Mouse (Mus musculus) gastrocnemius, postnatal 4 days (tissue): ENCODE measurements at regions not wholly inside any gene's neighbourhood (a gene's known extent, or its start where the extent isn't known, plus 50 kb on each side); places are given as distances from the start of the nearest gene placed in this dataset.

Experiments
- DNase-seq, 2 experiments: peaks; one replicate each; pipeline ENCODE4 v3.0.0; 2021 to 2022; ENCODE audit warnings: low spot score in 2 of 2, mixed read lengths in 2 of 2

GRCm38 (mm10) chr1:90343492-90343891 is 139.7 kb downstream of the Ackr3 start:
- no peak for DNase-seq

GRCm38 (mm10) chr1:90347032-90347431 is 143.3 kb downstream of the Ackr3 start:
- no peak for DNase-seq

- DNase-seq: no peak
Measured at GRCm38 (mm10) chr1:90349611-90350010, 145.8 kb downstream of the Ackr3 start.

GRCm38 (mm10) chr1:90353325-90353724 is 149.5 kb downstream of the Ackr3 start:
- DNase-seq: no peak

- no peak for DNase-seq
Measured at GRCm38 (mm10) chr1:90356567-90356966, 152.8 kb downstream of the Ackr3 start.

GRCm38 (mm10) chr1:90357391-90357790 is 153.6 kb downstream of the Ackr3 start:
- DNase-seq: no peak

- DNase-seq: peak in 1 of 2 experiments; percentile 16
Measured at GRCm38 (mm10) chr1:90358971-90359370, 155.2 kb downstream of the Ackr3 start.

- peak in 1 of 2 experiments; percentile 29 for DNase-seq
Measured at GRCm38 (mm10) chr1:90360065-90360464, 156.3 kb downstream of the Ackr3 start.

- no peak for DNase-seq
Measured at GRCm38 (mm10) chr1:90364444-90364843, 160.7 kb downstream of the Ackr3 start.

- DNase-seq: no peak
Measured at GRCm38 (mm10) chr1:90368581-90368980, 164.8 kb downstream of the Ackr3 start.

- no peak for DNase-seq
Measured at GRCm38 (mm10) chr1:90369287-90369686, 165.5 kb downstream of the Ackr3 start.

GRCm38 (mm10) chr1:90370766-90371165 is 167.0 kb downstream of the Ackr3 start:
- no peak for DNase-seq

GRCm38 (mm10) chr1:90373001-90373400 is 169.2 kb downstream of the Ackr3 start:
- no peak for DNase-seq

GRCm38 (mm10) chr1:90374517-90374916 is 170.7 kb downstream of the Ackr3 start:
- no peak for DNase-seq

- no peak for DNase-seq
Measured at GRCm38 (mm10) chr1:90380034-90380705, 176.4 kb downstream of the Ackr3 start.

GRCm38 (mm10) chr1:90382941-90383470 is 179.2 kb downstream of the Ackr3 start:
- DNase-seq: no peak

GRCm38 (mm10) chr1:90385024-90385423 is 181.2 kb downstream of the Ackr3 start:
- DNase-seq: no peak

GRCm38 (mm10) chr1:90386792-90387191 is 183.0 kb downstream of the Ackr3 start:
- no peak for DNase-seq

- no peak for DNase-seq
Measured at GRCm38 (mm10) chr1:90390422-90390821, 186.6 kb downstream of the Ackr3 start.

GRCm38 (mm10) chr1:90393861-90394260 is 190.1 kb downstream of the Ackr3 start:
- no peak for DNase-seq

GRCm38 (mm10) chr1:90395331-90396016 is 191.7 kb downstream of the Ackr3 start:
- DNase-seq: no peak

- no peak for DNase-seq
Measured at GRCm38 (mm10) chr1:90396660-90397059, 192.9 kb downstream of the Ackr3 start.

GRCm38 (mm10) chr1:90397355-90397754 is 193.6 kb downstream of the Ackr3 start:
- no peak for DNase-seq
